Mouse (Mus musculus): ENCODE data around the gene Clspn. TPM values are rescaled to one million over a fixed set of nuclear protein-coding genes. Genes with fewer than 3 reads are reported as not detected.
A peak's percentile ranks its signal among the peaks of the same experiment; 100 is the strongest.

Clspn gene
- 40.7 and 41.4 TPM in 2 replicates for polyA plus RNA-seq (2016; fragmentation: Nextera tagmentation; extraction: Ambion mirVana)

DNA sequence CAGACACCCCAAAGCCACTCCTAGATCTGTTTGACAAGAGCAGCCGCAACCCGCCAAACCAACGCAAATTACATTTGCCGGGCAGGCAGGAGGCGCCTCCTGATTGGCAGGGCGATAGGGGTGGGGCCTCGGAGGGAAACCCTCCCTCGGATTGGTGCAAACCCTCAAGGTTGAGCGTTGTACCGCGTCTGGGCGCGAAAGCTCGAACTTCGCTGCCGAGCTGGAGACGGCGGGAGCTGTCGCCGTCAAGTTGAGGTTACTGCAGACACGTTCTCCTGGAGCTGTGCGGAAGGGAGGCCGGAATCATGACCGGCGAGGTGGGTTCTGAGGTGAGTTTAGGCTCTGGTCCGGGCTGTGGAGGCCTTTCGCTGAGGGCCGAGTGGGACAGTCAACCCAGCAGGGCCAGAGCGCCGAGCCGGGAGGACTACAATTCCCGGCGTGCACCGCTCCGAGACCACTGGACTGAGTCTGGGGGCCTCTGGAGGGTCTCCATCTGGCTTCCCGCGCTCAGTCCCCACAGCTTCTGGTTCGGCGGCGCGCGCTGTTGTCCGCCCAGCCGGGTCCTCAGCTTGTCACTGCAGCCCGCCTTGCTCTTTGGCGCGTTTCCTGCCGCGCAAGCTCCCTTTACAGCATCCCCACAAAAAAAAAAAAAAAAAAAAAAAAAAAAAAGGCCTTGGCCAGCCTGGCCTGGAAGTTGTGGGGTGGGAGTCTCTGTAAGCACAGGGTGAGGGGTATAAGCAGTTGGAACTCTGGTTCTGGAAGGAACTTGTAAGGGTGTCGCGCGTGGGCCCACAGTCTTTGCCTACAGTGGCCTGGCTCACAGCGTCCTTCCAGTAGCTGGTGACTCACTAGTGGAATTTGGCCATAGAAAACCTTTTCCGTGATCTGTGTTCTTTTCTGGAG is at the start of gene Clspn:
Clspn (plus strand) TSS at position 127 of the 903 bp plus-strand sequence.
- 1% methylated on average over 54 of the region's 54 CpGs for WGBS
- H3K27me3 ChIP-seq: no peaks in the 10 kb centered on the region; the same call in 1 of the 2 replicates

DNA sequence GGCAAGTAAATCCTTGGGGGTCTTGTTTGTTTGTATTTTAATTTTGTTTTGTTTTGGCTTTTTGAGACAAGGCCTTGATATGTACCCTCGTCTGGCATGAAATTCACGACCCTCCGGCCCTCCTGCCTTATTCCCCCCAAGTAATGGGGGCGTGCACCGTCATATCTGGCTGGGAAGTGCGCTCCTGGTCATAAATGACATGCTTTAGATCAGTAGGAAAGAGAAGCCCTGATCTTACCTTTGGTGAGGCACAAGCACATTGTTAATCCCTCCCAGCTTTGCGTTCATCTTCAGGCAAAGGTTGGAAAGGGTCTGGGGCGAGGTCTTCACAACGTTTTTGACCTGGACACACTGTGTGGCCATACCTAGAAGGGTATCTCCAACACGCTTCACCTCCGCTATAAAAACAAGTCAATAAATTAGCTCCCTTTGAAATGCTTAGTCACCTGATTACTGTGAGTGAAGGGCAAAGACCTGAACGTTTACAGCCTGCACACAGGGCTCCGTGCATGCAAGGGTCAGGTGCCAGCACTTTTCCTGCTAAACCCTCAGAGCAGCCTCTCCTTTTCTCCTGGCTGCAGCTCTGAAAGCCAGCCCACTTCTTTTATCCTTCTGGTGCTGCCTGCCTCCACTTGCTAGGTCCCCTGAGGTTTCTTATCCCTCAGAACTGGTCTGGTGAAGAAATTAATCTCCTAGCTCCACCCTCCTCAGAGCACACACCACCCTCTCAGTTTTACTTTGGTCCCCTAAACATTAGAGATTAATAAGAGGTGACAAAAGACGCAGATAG is 48.4 kb upstream of the Clspn start:
- H3K4me3 ChIP-seq: no peak overlapping the region
- no peak for ATAC-seq (ENCODE audit: insufficient number of reproducible peaks, insufficient read depth, low FRiP score, low TSS enrichment)
- no peak overlapping the region for H3K27ac ChIP-seq
- no peaks in the 10 kb centered on the region for H3K27me3 ChIP-seq
- no peak overlapping the region for H3K9ac ChIP-seq
- no peaks in the 10 kb centered on the region for H3K9me3 ChIP-seq
- H3K4me1 ChIP-seq: no peaks in the 10 kb centered on the region
- peaks cover 14% of the 10 kb centered on the region; the same call in 1 of the 2 replicates for H3K36me3 ChIP-seq
- 76% methylated on average over 14 of the region's 14 CpGs for WGBS
- H3K4me2 ChIP-seq (replicated peaks): no peak overlapping the region

More for the DNA sequence above, at the start of gene Clspn:
- Histone ChIP-seq H3K27ac (peak within 1 kb of the TSS; percentile 80), H3K4me2 (replicated peaks) (peak within 1 kb of the TSS; percentile 64), H3K9ac (peak within 1 kb of the TSS; percentile 66), H3K4me1 (0 out of 2 replicates have a peak, but pooled peaks cover 4% of the 10 kb centered on the region), H3K4me3 (peak within 1 kb of the TSS; percentile 67), H3K36me3 (peaks cover 16% of the 10 kb centered on the region), H3K9me3 (no peaks in the 10 kb centered on the region)
- peak; percentile 95 for ATAC-seq (ENCODE audit: insufficient number of reproducible peaks, insufficient read depth, low FRiP score, low TSS enrichment)

DNA sequence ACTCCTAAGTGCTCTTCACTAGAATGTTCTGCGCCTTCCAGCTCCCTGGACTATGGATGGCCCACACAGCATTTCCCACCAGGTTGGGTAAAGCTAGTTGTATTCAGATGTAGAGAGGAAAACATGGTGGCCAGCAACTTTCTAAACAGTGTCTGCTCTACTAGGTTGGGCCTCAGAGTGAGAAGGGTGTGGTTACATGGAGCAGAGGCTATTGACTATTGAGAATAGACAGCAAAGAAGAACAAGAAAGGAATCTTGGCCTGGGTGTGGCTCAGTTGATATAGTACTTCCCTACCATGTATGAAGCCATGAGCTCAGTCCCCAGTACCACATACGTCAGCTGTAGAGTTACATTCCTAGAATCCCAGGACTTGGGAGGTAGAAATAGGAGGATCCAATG is 47.7 kb upstream of the Clspn start:
- Histone ChIP-seq H3K27me3 (no peaks in the 10 kb centered on the region), H3K4me3 (no peak overlapping the region), H3K9me3 (no peaks in the 10 kb centered on the region), H3K4me1 (no peaks in the 10 kb centered on the region), H3K9ac (no peak overlapping the region), H3K4me2 (replicated peaks) (no peak overlapping the region), H3K27ac (no peak overlapping the region), H3K36me3 (peaks cover 14% of the 10 kb centered on the region; the same call in 1 of the 2 replicates)
- ATAC-seq (ENCODE audit: insufficient number of reproducible peaks, insufficient read depth, low FRiP score, low TSS enrichment): no peak
- WGBS: 91% methylated on average over 2 of the region's 2 CpGs

DNA sequence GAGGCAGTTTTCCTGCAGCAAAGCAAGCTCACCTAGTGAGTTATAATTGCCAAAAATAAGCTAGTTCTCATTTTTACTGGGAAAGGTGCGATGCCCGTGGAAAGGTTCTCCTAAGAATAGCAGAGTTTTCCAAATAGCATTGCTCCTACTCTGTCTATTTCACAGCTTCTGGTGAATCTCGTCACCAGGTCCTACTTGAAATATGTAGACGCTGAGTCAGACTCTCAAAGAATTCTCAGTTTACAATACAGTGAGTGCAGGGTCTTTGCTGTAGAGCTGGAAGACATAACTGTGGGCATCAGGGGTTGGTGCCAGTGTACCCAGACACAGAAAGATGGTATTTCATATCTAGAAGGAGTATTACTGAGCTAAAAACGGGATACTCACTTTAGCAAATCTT is 45.7 kb upstream of the Clspn start:
- no peak for ATAC-seq (ENCODE audit: insufficient number of reproducible peaks, insufficient read depth, low FRiP score, low TSS enrichment)
- Histone ChIP-seq H3K27me3 (no peaks in the 10 kb centered on the region), H3K9me3 (no peaks in the 10 kb centered on the region), H3K36me3 (peaks cover 14% of the 10 kb centered on the region; the same call in 1 of the 2 replicates), H3K4me3 (no peak overlapping the region), H3K9ac (no peak overlapping the region), H3K4me2 (replicated peaks) (no peak overlapping the region), H3K27ac (no peak overlapping the region), H3K4me1 (no peaks in the 10 kb centered on the region)
- 84% methylated on average over 5 of the region's 5 CpGs for WGBS

DNA sequence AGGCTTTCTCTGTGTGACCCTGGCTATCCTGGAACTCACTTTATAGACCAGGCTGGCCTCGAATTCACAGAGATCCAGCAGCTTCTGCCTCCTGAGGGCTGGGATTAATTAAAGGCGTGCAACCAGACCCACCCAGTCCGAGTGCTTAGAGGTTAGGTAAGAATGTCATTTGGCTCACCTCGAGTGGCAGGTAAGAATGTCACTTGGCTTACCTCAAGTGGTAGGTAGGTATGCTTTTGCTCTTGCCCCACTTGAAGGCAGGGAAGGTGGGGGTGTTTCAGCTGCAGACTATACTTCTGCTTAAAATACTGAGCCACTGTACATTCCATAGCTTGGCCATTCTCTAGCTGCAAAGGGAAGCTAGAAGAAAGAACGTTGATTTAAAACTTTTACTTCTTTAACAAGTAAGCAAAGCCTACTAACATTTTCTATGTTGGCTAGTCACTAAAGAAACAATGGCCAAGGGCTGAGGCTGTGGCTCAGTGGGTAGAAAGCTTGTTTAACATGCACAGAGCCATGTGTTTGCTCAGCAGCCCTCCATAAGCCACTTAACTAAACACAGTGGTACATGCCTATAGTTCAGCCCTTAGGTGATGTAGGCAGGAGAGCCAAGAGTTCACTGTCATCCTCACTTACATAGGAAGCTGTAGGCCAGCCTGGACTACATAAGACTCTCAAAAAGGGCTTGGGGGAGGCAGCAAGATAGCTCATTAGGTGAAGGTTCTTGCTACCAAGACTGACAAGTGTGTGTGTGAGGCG is 44.2 kb upstream of the Clspn start:
- Histone ChIP-seq H3K9ac (no peak overlapping the region), H3K4me2 (replicated peaks) (no peak overlapping the region), H3K9me3 (no peaks in the 10 kb centered on the region), H3K27me3 (no peaks in the 10 kb centered on the region), H3K27ac (no peak overlapping the region), H3K4me3 (no peak overlapping the region), H3K4me1 (no peaks in the 10 kb centered on the region), H3K36me3 (peaks cover 10% of the 10 kb centered on the region; the same call in 1 of the 2 replicates)
- ATAC-seq (ENCODE audit: insufficient number of reproducible peaks, insufficient read depth, low FRiP score, low TSS enrichment): no peak
- WGBS: 69% methylated on average over 6 of the region's 6 CpGs

DNA sequence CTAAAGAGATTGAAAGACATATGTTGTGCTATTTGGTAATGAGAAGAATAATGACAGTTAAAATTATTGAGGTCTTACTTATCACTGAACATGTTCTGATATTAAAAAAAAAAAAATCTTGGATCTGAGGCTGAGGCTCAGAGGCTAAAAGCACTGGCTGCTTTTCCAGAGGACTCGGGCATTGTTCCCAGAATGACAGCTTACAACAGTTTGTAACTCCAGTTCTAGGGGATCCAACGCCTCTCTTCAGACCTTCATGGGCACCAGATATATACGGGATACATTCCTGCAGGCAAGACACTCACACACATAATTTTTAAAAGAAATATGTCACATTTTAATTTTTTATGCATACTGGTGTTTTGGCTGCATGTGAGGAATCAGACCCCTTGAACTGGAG is 30.6 kb upstream of the Clspn start:
- H3K9me3 ChIP-seq: no peaks in the 10 kb centered on the region
- H3K9ac ChIP-seq: no peak overlapping the region
- no peak overlapping the region for H3K4me2 ChIP-seq (replicated peaks)
- 81% methylated on average over 3 of the region's 3 CpGs for WGBS
- ATAC-seq (ENCODE audit: insufficient number of reproducible peaks, insufficient read depth, low FRiP score, low TSS enrichment): no peak
- no peaks in the 10 kb centered on the region for H3K36me3 ChIP-seq
- H3K4me3 ChIP-seq: no peak overlapping the region
- H3K4me1 ChIP-seq: no peaks in the 10 kb centered on the region
- H3K27me3 ChIP-seq: no peaks in the 10 kb centered on the region
- no peak overlapping the region for H3K27ac ChIP-seq

DNA sequence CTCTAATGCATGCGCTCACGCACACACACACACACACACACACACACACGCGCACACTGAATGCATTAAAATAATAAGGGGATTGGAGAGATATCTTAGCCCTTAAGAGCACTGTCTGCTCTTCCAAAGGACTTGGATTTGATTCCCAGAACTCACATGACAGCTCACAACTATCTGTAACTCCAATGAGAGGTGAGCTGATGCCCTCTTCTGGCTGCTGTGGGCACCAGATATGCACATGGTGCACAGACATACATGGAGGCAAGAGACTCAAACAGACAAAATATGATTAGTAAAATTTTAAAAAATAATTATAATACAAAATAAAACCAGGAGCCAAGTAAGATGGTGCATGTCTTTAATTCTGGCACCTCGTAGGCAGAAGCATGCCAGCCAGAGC is 29.9 kb upstream of the Clspn start:
- Histone ChIP-seq H3K4me1 (no peaks in the 10 kb centered on the region), H3K4me3 (no peak overlapping the region), H3K36me3 (no peaks in the 10 kb centered on the region), H3K9me3 (no peaks in the 10 kb centered on the region), H3K4me2 (replicated peaks) (no peak overlapping the region), H3K27ac (no peak overlapping the region), H3K9ac (no peak overlapping the region), H3K27me3 (no peaks in the 10 kb centered on the region)
- WGBS: 92% methylated on average over 5 of the region's 5 CpGs
- ATAC-seq (ENCODE audit: insufficient number of reproducible peaks, insufficient read depth, low FRiP score, low TSS enrichment): no peak

DNA sequence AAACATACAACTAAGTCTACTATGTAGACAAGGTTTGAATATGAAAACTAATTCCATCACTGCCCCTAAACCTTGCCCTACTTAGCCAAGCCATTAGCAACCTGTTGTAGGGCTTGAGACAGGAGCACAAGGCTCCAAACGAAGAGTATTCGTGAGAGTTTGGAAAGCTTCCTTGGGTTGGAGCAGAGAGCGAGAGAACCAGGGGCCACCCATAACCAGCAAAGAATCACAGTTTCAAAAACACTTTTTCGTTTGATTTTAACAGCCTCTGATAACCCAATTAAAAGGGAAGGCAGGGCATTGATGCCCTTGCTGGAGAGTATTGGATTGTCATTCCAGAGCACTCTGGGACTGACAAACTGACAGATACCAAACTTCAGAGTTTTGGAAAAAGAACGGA is 24.4 kb upstream of the Clspn start:
- WGBS: 39% methylated on average over 5 of the region's 5 CpGs
- H3K9ac ChIP-seq: peak overlapping the region; percentile 82; the same call in 1 of the 2 replicates
- H3K27me3 ChIP-seq: 0 out of 2 replicates have a peak, but pooled peaks cover 5% of the 10 kb centered on the region
- no peak for ATAC-seq (ENCODE audit: insufficient number of reproducible peaks, insufficient read depth, low FRiP score, low TSS enrichment)
- H3K9me3 ChIP-seq: no peaks in the 10 kb centered on the region
- H3K4me2 ChIP-seq (replicated peaks): peak overlapping the region; percentile 85
- H3K27ac ChIP-seq: no peak overlapping the region
- H3K4me3 ChIP-seq: peak overlapping the region; percentile 81
- H3K4me1 ChIP-seq: no peaks in the 10 kb centered on the region
- no peaks in the 10 kb centered on the region for H3K36me3 ChIP-seq

DNA sequence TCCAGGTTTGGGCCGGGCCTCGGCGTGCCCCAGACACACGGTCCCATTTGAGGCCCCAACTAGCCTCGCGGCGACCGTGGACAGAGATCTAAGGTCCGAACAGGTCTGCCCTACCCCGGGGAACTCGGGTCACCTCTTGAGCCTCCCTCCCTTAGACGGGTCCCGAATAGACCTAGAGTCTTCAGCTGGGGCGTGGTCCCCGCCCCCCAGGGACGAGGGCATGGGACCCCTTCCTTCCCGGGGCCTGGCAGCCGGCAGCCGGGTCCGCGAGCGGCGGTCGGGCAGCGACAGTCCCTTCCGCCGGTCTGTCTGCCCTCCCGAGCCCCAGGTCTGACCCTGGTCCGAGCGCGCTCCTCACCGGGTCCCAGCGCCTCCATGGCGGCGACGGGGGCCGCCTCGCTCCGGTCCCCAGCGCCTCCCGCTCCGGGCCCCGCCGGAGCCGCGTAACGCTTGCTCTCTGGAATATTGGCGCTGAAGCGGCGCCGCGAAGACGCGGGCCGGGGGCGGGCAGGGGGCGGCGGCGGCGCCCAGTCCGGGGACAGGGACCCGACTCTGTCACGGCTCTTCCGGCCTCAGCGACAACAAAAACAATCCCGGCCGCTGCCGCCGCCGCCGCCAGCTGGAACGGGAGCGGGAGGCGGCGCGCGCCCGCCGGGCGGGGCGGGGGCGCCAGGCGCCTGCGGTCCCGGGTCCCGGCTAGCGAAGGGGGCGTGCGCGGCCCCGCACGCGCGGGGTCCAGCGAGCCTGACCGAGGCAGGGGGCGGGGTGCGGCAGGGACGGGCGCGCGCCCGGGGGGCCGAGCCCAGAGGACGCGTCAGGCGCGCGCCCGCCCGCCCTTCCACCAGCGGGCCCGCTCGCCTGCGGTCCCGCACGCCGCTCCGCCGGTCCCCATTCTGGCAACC is 23.7 kb upstream of the Clspn start, which contains the start of gene Ago4:
Ago4 (minus strand) TSS at position 646 of the 902 bp plus-strand sequence.
- Histone ChIP-seq H3K27ac (no peak within 1 kb of the TSS), H3K9ac (peak within 1 kb of the TSS; percentile 82), H3K4me1 (no peaks in the 10 kb centered on the region), H3K36me3 (no peaks in the 10 kb centered on the region), H3K4me2 (replicated peaks) (peak within 1 kb of the TSS; percentile 85), H3K27me3 (0 out of 2 replicates have a peak, but pooled peaks cover 5% of the 10 kb centered on the region), H3K4me3 (peak within 1 kb of the TSS; percentile 81), H3K9me3 (no peaks in the 10 kb centered on the region)
- peak; percentile 83 for ATAC-seq (ENCODE audit: insufficient number of reproducible peaks, insufficient read depth, low FRiP score, low TSS enrichment)
- under 1% methylated on average over 97 of the region's 120 CpGs for WGBS

DNA sequence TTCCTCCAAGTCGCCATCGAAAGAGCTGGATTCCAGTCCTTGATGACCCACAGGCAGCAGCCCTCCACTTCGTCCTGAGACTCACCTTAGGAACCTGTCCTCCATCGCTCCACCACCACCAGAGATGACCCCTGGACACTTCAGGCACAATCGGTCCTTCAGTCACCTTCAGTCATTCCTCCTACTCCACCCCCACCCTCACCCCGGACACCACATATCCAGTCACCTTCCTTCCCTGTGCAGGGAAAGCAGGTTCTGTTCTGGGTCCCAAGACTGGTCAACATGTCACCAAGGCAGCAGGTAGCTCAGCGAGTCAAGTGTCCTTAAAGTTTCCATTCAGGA is 23.0 kb upstream of the Clspn start:
- H3K36me3 ChIP-seq: no peaks in the 10 kb centered on the region
- no peaks in the 10 kb centered on the region for H3K4me1 ChIP-seq
- H3K4me2 ChIP-seq (replicated peaks): peak overlapping the region; percentile 85
- H3K4me3 ChIP-seq: peak overlapping the region; percentile 81
- H3K9me3 ChIP-seq: no peaks in the 10 kb centered on the region
- H3K27me3 ChIP-seq: 0 out of 2 replicates have a peak, but pooled peaks cover 5% of the 10 kb centered on the region
- 9% methylated on average over 7 of the region's 7 CpGs for WGBS
- H3K27ac ChIP-seq: no peak overlapping the region
- ATAC-seq (ENCODE audit: insufficient number of reproducible peaks, insufficient read depth, low FRiP score, low TSS enrichment): peak; percentile 39
- H3K9ac ChIP-seq: peak overlapping the region; percentile 82
